Mouse (Mus musculus): Measurements from ENCODE around the gene Atg10.

DNA sequence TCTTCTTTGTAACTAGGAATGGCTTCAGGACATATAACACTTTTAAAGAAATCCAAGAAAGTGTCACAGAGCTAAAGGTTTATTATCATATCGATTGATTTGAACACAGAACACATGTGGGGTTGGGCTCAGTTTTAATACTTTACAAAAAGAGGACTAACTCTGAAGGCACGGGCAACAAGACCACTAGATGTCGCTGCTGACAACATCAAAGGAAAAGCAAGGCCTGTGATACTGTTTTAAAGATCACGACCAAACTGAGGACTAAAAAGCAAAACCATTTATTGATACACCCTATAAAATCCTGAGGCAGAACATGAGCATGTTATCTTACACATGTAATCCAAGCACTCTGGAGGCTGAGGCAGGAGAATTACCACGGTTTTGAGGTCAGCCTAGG is 293.9 kb downstream of the Atg10 start:
- TF ChIP-seq CTCF (IDR thresholded peaks at IDR 0.05; ENCODE audit: low read depth) (peak; percentile 88), EP300 (optimal IDR thresholded peaks at IDR 0.05) (no peak)

Data from stomach, postnatal 0 days (tissue).